ENCODE assay signal across 2 mouse cellular contexts in the genomic region with DNA sequence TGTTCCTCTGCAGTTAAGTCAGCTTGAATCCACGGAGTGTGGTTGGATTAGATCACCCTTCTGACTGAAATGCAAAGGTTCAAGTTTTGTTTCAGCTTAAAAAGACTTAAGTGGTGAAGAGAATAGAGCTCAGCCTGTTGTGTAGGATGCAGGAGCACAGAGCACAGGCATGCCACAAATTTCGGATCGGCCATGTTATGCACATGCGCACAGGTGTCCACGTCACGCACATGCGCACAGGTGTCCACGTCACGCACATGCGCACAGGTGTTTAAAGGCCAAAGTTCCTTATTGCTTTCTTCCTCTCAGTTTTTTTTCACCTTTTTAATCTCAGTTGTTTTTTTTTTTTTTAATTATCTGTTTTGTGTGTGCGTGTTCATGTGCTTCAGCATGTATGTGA.
TF ChIP-seq lines count a peak whose summit lies in the region.

No protein-coding gene starts in this region.

TF ChIP-seq in CH12.LX, 34 proteins besides CTCF, POLR2A, EP300 and RAD21:
- TF ChIP-seq MAFK (IDR thresholded peaks at IDR 0.05; ENCODE audit: insufficient replicate concordance, low read length) (no peak), ZMIZ1 (IDR thresholded peaks at IDR 0.05; ENCODE audit: low read depth, low read length) (no peak), CHD1 (IDR thresholded peaks at IDR 0.05; ENCODE audit: low read depth, low read length) (no peak), NRF1 (IDR thresholded peaks at IDR 0.05; ENCODE audit: low read depth, low read length) (peak; percentile 64), BHLHE40 (IDR thresholded peaks at IDR 0.05; ENCODE audit: low read depth, low read length) (0 out of 2 replicates have a peak, but pooled peaks have one; percentile 17)

TF ChIP-seq in MEL, 35 proteins besides CTCF, POLR2A, EP300 and RAD21:
- TF ChIP-seq ZC3H11A (IDR thresholded peaks at IDR 0.05; ENCODE audit: low read depth, low read length) (no peak), POLR2AphosphoS2 (IDR thresholded peaks at IDR 0.05; ENCODE audit: low read length) (no peak; the same call in 1 of the 2 replicates), RCOR1 (IDR thresholded peaks at IDR 0.05; ENCODE audit: low read depth, low read length) (no peak), MYC (IDR thresholded peaks at IDR 0.05; ENCODE audit: low read depth, low read length) (0 out of 2 replicates have a peak, but pooled peaks have one; percentile 42), TCF12 (IDR thresholded peaks at IDR 0.05; ENCODE audit: low read depth, low read length) (0 out of 2 replicates have a peak, but pooled peaks have one; percentile 16), MAX (IDR thresholded peaks at IDR 0.05; ENCODE audit: low read length) (peak; percentile 72), ZMIZ1 (IDR thresholded peaks at IDR 0.05; ENCODE audit: low read depth, low read length) (no peak), HCFC1 (IDR thresholded peaks at IDR 0.05; ENCODE audit: low read depth, low read length) (peak; percentile 73), TBP (IDR thresholded peaks at IDR 0.05; ENCODE audit: low read depth, low read length) (peak; percentile 72; the same call in 1 of the 2 replicates), NRF1 (IDR thresholded peaks at IDR 0.05; ENCODE audit: insufficient read depth, low read depth, low read length, poor library complexity, severe bottlenecking) (peak; percentile 95), TAL1 (IDR thresholded peaks at IDR 0.05; ENCODE audit: low read length) (no peak), NELFE (IDR thresholded peaks at IDR 0.05; ENCODE audit: low read depth, low read length) (peak; percentile 80), ZKSCAN1 (IDR thresholded peaks at IDR 0.05; ENCODE audit: low read depth, low read length) (no peak), ELF1 (IDR thresholded peaks at IDR 0.05; ENCODE audit: low read depth, low read length) (no peak), USF2 (IDR thresholded peaks at IDR 0.05; ENCODE audit: borderline replicate concordance in 1 of 2, insufficient read depth in 1 of 2, low read depth in 1 of 2, low read length in 2 of 2) (no peak), KAT2A (conservative IDR thresholded peaks at IDR 0.05; ENCODE audit: low read depth, low read length) (no peak)
TF ChIP-seq in MEL: peak in this region for 7.
